Mouse (Mus musculus) midbrain, embryonic 16.5 days (tissue): ENCODE data around the gene Olfr777. TPM values are rescaled to one million over a fixed set of nuclear protein-coding genes. Genes with fewer than 3 reads are reported as not detected.

Experiments used
- polyA plus RNA-seq: library from polyadenylated mRNA; unstranded; fragments of >200 nt; fragmentation: Nextera tagmentation; extraction: Ambion mirVana; gene quantifications from 2 replicates; pipeline ENCODE4 v1.2.1, GENCODE M21; 2015

The Olfr777 gene
- polyA plus RNA-seq, 1 experiment from 2014 or later = not detected

Other genes with a start within 250 kb of the Olfr777 start
- gene Olfr764-ps1, start 231.6 kb downstream of the Olfr777 start, polyA plus RNA-seq = not detected in 2 replicates
- gene Olfr765, start 221.5 kb downstream of the Olfr777 start, polyA plus RNA-seq = not detected in 2 replicates
- not detected in 2 replicates for gene Olfr766-ps1, start 202.5 kb downstream of the Olfr777 start, polyA plus RNA-seq
- not detected in 2 replicates for gene Olfr767, start 188.6 kb downstream of the Olfr777 start, polyA plus RNA-seq
- gene Olfr768, start 172.1 kb downstream of the Olfr777 start, polyA plus RNA-seq = not detected in 2 replicates
- not detected in 2 replicates for gene Olfr769, start 153.6 kb downstream of the Olfr777 start, polyA plus RNA-seq
- not detected in 2 replicates for gene Olfr770, start 132.5 kb downstream of the Olfr777 start, polyA plus RNA-seq
- gene Olfr771, start 106.7 kb downstream of the Olfr777 start, polyA plus RNA-seq = not detected in 2 replicates
- not detected in 2 replicates for gene Olfr772, start 93.6 kb downstream of the Olfr777 start, polyA plus RNA-seq
- gene Olfr773, start 84.1 kb downstream of the Olfr777 start, polyA plus RNA-seq = not detected in 2 replicates
- not detected in 2 replicates for gene Olfr774, start 35.3 kb downstream of the Olfr777 start, polyA plus RNA-seq
- gene Olfr775, start 23.1 kb downstream of the Olfr777 start, polyA plus RNA-seq = not detected in 2 replicates
- gene Olfr776, start 12.4 kb downstream of the Olfr777 start, polyA plus RNA-seq = not detected in 2 replicates
- gene Olfr780, start 46.6 kb upstream of the Olfr777 start, polyA plus RNA-seq = not detected in 2 replicates
- gene Olfr781, start 57.4 kb upstream of the Olfr777 start, polyA plus RNA-seq = not detected in 2 replicates
- gene Olfr782, start 77.4 kb upstream of the Olfr777 start, polyA plus RNA-seq = not detected in 2 replicates
- 0.16 TPM in 1 of 2 replicates, not detected in the other for gene Olfr784, start 112.6 kb upstream of the Olfr777 start, polyA plus RNA-seq
- gene Olfr785, start 133.9 kb upstream of the Olfr777 start, polyA plus RNA-seq = not detected in 2 replicates
- gene Olfr786, start 155.8 kb upstream of the Olfr777 start, polyA plus RNA-seq = not detected in 2 replicates
- not detected in 2 replicates for gene Olfr787, start 190.4 kb upstream of the Olfr777 start, polyA plus RNA-seq
- gene Olfr788, start 199.5 kb upstream of the Olfr777 start, polyA plus RNA-seq = not detected in 2 replicates
- gene Olfr789, start 213.3 kb upstream of the Olfr777 start, polyA plus RNA-seq = not detected in 2 replicates
- not detected in 2 replicates for gene Olfr790, start 227.0 kb upstream of the Olfr777 start, polyA plus RNA-seq